In the genomic region with DNA sequence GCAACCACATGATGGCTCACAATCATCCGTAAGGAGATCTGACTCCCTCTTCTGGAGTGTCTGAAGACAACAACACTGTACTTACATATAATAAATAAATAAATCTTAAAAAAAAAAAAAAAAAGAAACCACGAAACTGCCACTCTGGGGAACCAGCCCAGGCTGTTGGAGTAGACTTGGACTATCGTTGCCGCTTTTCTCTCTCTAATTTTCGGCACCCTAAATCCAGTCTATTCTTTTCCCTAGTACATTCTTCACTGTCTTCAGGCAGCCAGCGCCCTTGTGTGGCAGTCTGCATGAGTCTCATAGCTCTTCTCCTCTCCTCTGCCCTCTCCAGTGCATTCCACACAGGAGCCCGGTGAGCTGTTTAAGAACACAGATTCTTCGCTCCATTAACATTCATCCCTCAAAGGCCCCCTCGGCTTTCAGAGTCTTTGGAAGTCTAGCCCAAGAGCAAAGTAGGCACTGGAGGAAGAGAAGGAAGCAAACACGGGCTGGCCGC, we compare ENCODE assay signal across 8 mouse cellular contexts. TPM values are rescaled to one million over a fixed set of nuclear protein-coding genes. Genes with fewer than 3 reads are reported as not detected.
A peak's percentile ranks its signal among the peaks of the same experiment; 100 is the strongest.
DNase-seq lines count a peak whose midpoint lies in the region; ATAC-seq and TF ChIP-seq lines count a peak whose summit lies in the region.

No protein-coding gene starts in this region.

- H3K4me2 ChIP-seq in limb, embryonic 14.5 days (replicated peaks; ENCODE audit: low read depth, low read length, severe bottlenecking), result peak overlapping the region; percentile 88

- H3K4me3 ChIP-seq in testis, adult 2 months (ENCODE audit: control insufficient read depth, low read depth, low read length), result peak overlapping the region; percentile 87
- peak overlapping the region; percentile 87 for H3K4me3 ChIP-seq in erythroblast, embryonic 14.5 days (replicated peaks)
- peak overlapping the region; percentile 91 for H3K4me3 ChIP-seq in limb, embryonic 14.5 days (replicated peaks; ENCODE audit: low read length)
- peak overlapping the region; percentile 78 for H3K4me3 ChIP-seq in olfactory bulb, adult 2 months (ENCODE audit: insufficient read depth, low read depth, low read length)

- H3K9ac ChIP-seq in limb, embryonic 14.5 days (ENCODE audit: low read depth, low read length, severe bottlenecking), result peak overlapping the region; percentile 61

- TF ChIP-seq POLR2A in testis, adult 2 months (IDR thresholded peaks at IDR 0.05; ENCODE audit: control insufficient read depth, low read depth, low read length), result no peak
- TF ChIP-seq POLR2A in limb, embryonic 14.5 days (IDR thresholded peaks at IDR 0.05; ENCODE audit: borderline replicate concordance, extremely low read depth, insufficient read depth, insufficient read length), result no peak
- no peak for TF ChIP-seq POLR2A in olfactory bulb, adult 2 months (IDR thresholded peaks at IDR 0.05; ENCODE audit: insufficient read depth, low read depth, low read length)

- H3K9me3 ChIP-seq in erythroblast, embryonic 14.5 days (ENCODE audit: control insufficient read depth, low read length), result no peaks in the 10 kb centered on the region
- H3K9me3 ChIP-seq in limb, embryonic 14.5 days (ENCODE audit: control insufficient read depth, low read length), result no peaks in the 10 kb centered on the region

- DNase-seq in testis, postnatal 10 days (ENCODE audit: low spot score), result no peak
- no peak for DNase-seq in limb, embryonic 14.5 days (ENCODE audit: low spot score)
- DNase-seq in embryo, embryonic 10 days (ENCODE audit: low spot score), result no peak
- no peak for DNase-seq in thymus, postnatal 10 days (ENCODE audit: low spot score in 2 of 2)
- no peak for DNase-seq in cerebellum, adult 9-10 months

- ATAC-seq in limb, embryonic 14.5 days (ENCODE audit: low FRiP score, low read depth), result peak; percentile 60

- peaks cover 2% of the 10 kb centered on the region; the same call in 1 of the 2 replicates for H3K4me1 ChIP-seq in testis, adult 2 months (ENCODE audit: control insufficient read depth, insufficient read depth, low read length)
- peaks cover 21% of the 10 kb centered on the region for H3K4me1 ChIP-seq in erythroblast, embryonic 14.5 days (ENCODE audit: control insufficient read depth)
- H3K4me1 ChIP-seq in limb, embryonic 14.5 days (ENCODE audit: control insufficient read depth, insufficient read depth, low read length), result peaks cover 8% of the 10 kb centered on the region; the same call in 1 of the 2 replicates
- H3K4me1 ChIP-seq in olfactory bulb, adult 2 months (ENCODE audit: control insufficient read depth, insufficient read depth, low read length), result peaks cover 4% of the 10 kb centered on the region; the same call in 1 of the 2 replicates

- TF ChIP-seq CTCF in testis, adult 2 months (IDR thresholded peaks at IDR 0.05; ENCODE audit: control insufficient read depth, insufficient read depth, insufficient replicate concordance, low read depth, low read length), result no peak
- TF ChIP-seq CTCF in olfactory bulb, adult 2 months (IDR thresholded peaks at IDR 0.05; ENCODE audit: insufficient read depth, low read depth, low read length), result no peak

- no peaks in the 10 kb centered on the region; the same call in none of the 2 replicates for H3K36me3 ChIP-seq in testis, adult 2 months (ENCODE audit: control insufficient read depth, insufficient read depth, low read length)
- H3K36me3 ChIP-seq in erythroblast, embryonic 14.5 days (ENCODE audit: control insufficient read depth), result peaks cover 31% of the 10 kb centered on the region
- H3K36me3 ChIP-seq in limb, embryonic 14.5 days (ENCODE audit: control insufficient read depth, insufficient read depth, low read length), result peaks cover 33% of the 10 kb centered on the region

- WGBS in limb, embryonic 14.5 days, result 14% methylated on average over 11 of the region's 11 CpGs
- WGBS in olfactory bulb, adult 2 months, result 3% methylated on average over 11 of the region's 11 CpGs

- H3K27me3 ChIP-seq in testis, adult 2 months (ENCODE audit: control insufficient read depth, insufficient read depth, low read length), result no peaks in the 10 kb centered on the region
- no peaks in the 10 kb centered on the region for H3K27me3 ChIP-seq in erythroblast, embryonic 14.5 days (ENCODE audit: control insufficient read depth)
- no peaks in the 10 kb centered on the region for H3K27me3 ChIP-seq in limb, embryonic 14.5 days (ENCODE audit: control insufficient read depth, insufficient read depth, low read length)

- H3K27ac ChIP-seq in testis, adult 2 months (ENCODE audit: control insufficient read depth, insufficient read depth, low read depth, low read length), result peak overlapping the region; percentile 82
- H3K27ac ChIP-seq in limb, embryonic 14.5 days (replicated peaks; ENCODE audit: low read depth, low read length), result peak overlapping the region; percentile 97
- H3K27ac ChIP-seq in olfactory bulb, adult 2 months (ENCODE audit: insufficient read depth, low read depth, low read length), result peak overlapping the region; percentile 95

RNA-seq across cellular contexts. Expression of gene Rpl29, which starts 0.5 kb away (rescaled TPM):
- polyA plus RNA-seq in testis, adult 2 months (2012; rRNA removed), result 357 and 448 TPM in 2 replicates
- polyA plus RNA-seq in erythroblast, embryonic 14.5 days (2012), result 2.4 and 3.8 TPM in 2 replicates
- polyA plus RNA-seq in limb, embryonic 14.5 days (2012; rRNA removed), result 946 and 1,047 TPM in 2 replicates
- 1,133 and 1,180 TPM in 2 replicates for polyA plus RNA-seq in limb, embryonic 14.5 days (2014; fragmentation: Nextera tagmentation; extraction: Ambion mirVana)
- polyA plus RNA-seq in olfactory bulb, adult 2 months (2012; ENCODE audit: insufficient read depth, insufficient read length, low replicate concordance, missing spikeins), result not detected in 2 replicates

RNA-seq across cellular contexts. Expression of gene Acy1, which starts 9.3 kb away (rescaled TPM):
- 1.9 and 2.0 TPM in 2 replicates for polyA plus RNA-seq in testis, adult 2 months (2012; rRNA removed)
- 0.42 and 0.50 TPM in 2 replicates for polyA plus RNA-seq in erythroblast, embryonic 14.5 days (2012)
- 34.4 and 35.1 TPM in 2 replicates for polyA plus RNA-seq in limb, embryonic 14.5 days (2012; rRNA removed)
- polyA plus RNA-seq in limb, embryonic 14.5 days (2014; fragmentation: Nextera tagmentation; extraction: Ambion mirVana), result 45.6 and 45.8 TPM in 2 replicates
- not detected in 2 replicates for polyA plus RNA-seq in olfactory bulb, adult 2 months (2012; ENCODE audit: insufficient read depth, insufficient read length, low replicate concordance, missing spikeins)

RNA-seq across cellular contexts. Expression of gene Abhd14b, which starts 18.5 kb away (rescaled TPM):
- 12.9 and 14.0 TPM in 2 replicates for polyA plus RNA-seq in testis, adult 2 months (2012; rRNA removed)
- 0.07 TPM in 1 of 2 replicates, not detected in the other for polyA plus RNA-seq in erythroblast, embryonic 14.5 days (2012)
- 54.5 and 64.6 TPM in 2 replicates for polyA plus RNA-seq in limb, embryonic 14.5 days (2012; rRNA removed)
- polyA plus RNA-seq in limb, embryonic 14.5 days (2014; fragmentation: Nextera tagmentation; extraction: Ambion mirVana), result 41.2 and 44.6 TPM in 2 replicates
- polyA plus RNA-seq in olfactory bulb, adult 2 months (2012; ENCODE audit: insufficient read depth, insufficient read length, low replicate concordance, missing spikeins), result not detected in 2 replicates

RNA-seq across cellular contexts. Expression of gene Abhd14a, which starts 18.7 kb away (rescaled TPM):
- 197 and 198 TPM in 2 replicates for polyA plus RNA-seq in testis, adult 2 months (2012; rRNA removed)
- polyA plus RNA-seq in erythroblast, embryonic 14.5 days (2012), result 0.42 and 0.64 TPM in 2 replicates
- 79.9 and 87.1 TPM in 2 replicates for polyA plus RNA-seq in limb, embryonic 14.5 days (2012; rRNA removed)
- 69.5 and 74.0 TPM in 2 replicates for polyA plus RNA-seq in limb, embryonic 14.5 days (2014; fragmentation: Nextera tagmentation; extraction: Ambion mirVana)
- polyA plus RNA-seq in olfactory bulb, adult 2 months (2012; ENCODE audit: insufficient read depth, insufficient read length, low replicate concordance, missing spikeins), result not detected in 2 replicates

RNA-seq across cellular contexts. Expression of gene Pcbp4, which starts 24.3 kb away (rescaled TPM):
- 65.7 and 78.3 TPM in 2 replicates for polyA plus RNA-seq in testis, adult 2 months (2012; rRNA removed)
- polyA plus RNA-seq in erythroblast, embryonic 14.5 days (2012), result 0.21 and 0.90 TPM in 2 replicates
- 238 and 328 TPM in 2 replicates for polyA plus RNA-seq in limb, embryonic 14.5 days (2012; rRNA removed)
- polyA plus RNA-seq in limb, embryonic 14.5 days (2014; fragmentation: Nextera tagmentation; extraction: Ambion mirVana), result 88.0 and 92.7 TPM in 2 replicates
- polyA plus RNA-seq in olfactory bulb, adult 2 months (2012; ENCODE audit: insufficient read depth, insufficient read length, low replicate concordance, missing spikeins), result not detected in 2 replicates

Comparison
In these comparisons a context has a peak if more than half of its experiments do, and no peak if none do; other contexts are left out.
1. RNA of gene Rpl29, which starts 0.5 kb away (polyA plus RNA-seq): 946 to 1,180 TPM in limb, embryonic 14.5 days, 357 to 448 TPM in testis, adult 2 months and not detected in olfactory bulb, adult 2 months; 2.4 to 3.8 TPM in erythroblast, embryonic 14.5 days; every median in the first group is over 10 times any median in the second.
2. RNA of gene Acy1, which starts 9.3 kb away (polyA plus RNA-seq): 34.4 to 45.8 TPM in limb, embryonic 14.5 days; 1.9 to 2.0 TPM in testis, adult 2 months, 0.42 to 0.50 TPM in erythroblast, embryonic 14.5 days and not detected in olfactory bulb, adult 2 months; every median in the first group is over 10 times any median in the second.
3. RNA of gene Abhd14b, which starts 18.5 kb away (polyA plus RNA-seq): 41.2 to 64.6 TPM in limb, embryonic 14.5 days and 12.9 to 14.0 TPM in testis, adult 2 months; 0.07 TPM in erythroblast, embryonic 14.5 days and not detected in olfactory bulb, adult 2 months; every median in the first group is over 10 times any median in the second.
4. Peak in every context shown above with its lines, with median percentiles within 50 percentile points of each other: H3K27ac ChIP-seq and H3K4me3 ChIP-seq.